Mouse (Mus musculus): ENCODE data around the gene Atp2b4.

GRCm38 (mm10) chr1:133781531-133781930 is 19.3 kb downstream of the Atp2b4 start:
- TF ChIP-seq POLR2A (IDR thresholded peaks at IDR 0.05; ENCODE audit: extremely low read depth, insufficient read depth, low read length): no peak
- TF ChIP-seq CTCF (IDR thresholded peaks at IDR 0.05; ENCODE audit: low read depth, low read length): no peak
